Mouse (Mus musculus): Measurements from ENCODE around the gene Rnf40.

DNA sequence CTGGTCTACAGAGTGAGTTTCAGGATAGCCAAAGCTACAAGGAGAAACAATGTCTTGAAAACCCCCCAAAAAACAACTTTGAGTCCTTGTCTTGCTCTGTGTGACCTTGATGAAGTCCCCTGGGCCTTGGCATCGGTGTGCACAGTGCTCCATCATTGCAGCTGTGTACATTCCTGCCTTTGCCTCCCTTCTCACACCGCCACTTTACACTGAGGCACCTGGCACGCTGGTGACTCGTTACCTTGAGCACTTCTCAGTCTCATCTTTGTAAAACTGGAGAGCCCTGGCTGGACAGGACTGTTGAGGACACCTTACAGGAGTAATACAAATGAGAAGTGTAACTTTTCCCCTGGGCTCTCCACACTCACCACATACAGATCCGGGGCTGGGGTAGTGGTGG is 1.4 kb upstream of the Rnf40 start:
- TF ChIP-seq CTCF (IDR thresholded peaks at IDR 0.05; ENCODE audit: control insufficient read depth, insufficient read depth, low read length) = no peak
- no peak for TF ChIP-seq POLR2A (IDR thresholded peaks at IDR 0.05; ENCODE audit: borderline replicate concordance, control insufficient read depth, low read depth, low read length)
